Mouse (Mus musculus) megakaryocyte-erythroid progenitor cell, adult 5-6 weeks (primary cell): ENCODE data around the gene Nup155. TPM values are rescaled to one million over a fixed set of nuclear protein-coding genes. Genes with fewer than 3 reads are reported as not detected.
A peak's percentile ranks its signal among the peaks of the same experiment; 100 is the strongest.
"Not testable (repeated sequence)": the region's sequence is repeated elsewhere in the genome, so short reads cannot be mapped to it uniquely, and the experiment has no call there.

Experiments used
- ATAC-seq: replicated peaks from 2 replicates; pipeline ENCODE4 v1.8.0; 2016; ENCODE audit warnings: mild to moderate bottlenecking, inconsistent platforms; ENCODE audit not compliant: severe bottlenecking, poor library complexity, low FRiP score, low TSS enrichment
- total RNA-seq, 2 experiments: library from RNA; stranded (forward) in 1 of 2; stranded (reverse) in 1 of 2; fragments of 200-1000, 215-1000 nt in 1 of 2; fragments of >200 nt in 1 of 2; fragmentation: Nextera tagmentation in 1 of 2; gene quantifications; 2 replicates each; pipeline ENCODE4 v1.2.3; 2014 to 2017

Gene Nup155
- 85.9 and 100 TPM in 2 replicates for total RNA-seq (2014; fragmentation: Nextera tagmentation)
- 63.5 and 96.5 TPM in 2 replicates for total RNA-seq (2017)

GRCm38 (mm10) chr15:8108966-8109743, at the start of gene Nup155:
TSS of gene Nup155 (plus strand) at chr15:8109273.
- ATAC-seq, result peak; percentile 95

DNA sequence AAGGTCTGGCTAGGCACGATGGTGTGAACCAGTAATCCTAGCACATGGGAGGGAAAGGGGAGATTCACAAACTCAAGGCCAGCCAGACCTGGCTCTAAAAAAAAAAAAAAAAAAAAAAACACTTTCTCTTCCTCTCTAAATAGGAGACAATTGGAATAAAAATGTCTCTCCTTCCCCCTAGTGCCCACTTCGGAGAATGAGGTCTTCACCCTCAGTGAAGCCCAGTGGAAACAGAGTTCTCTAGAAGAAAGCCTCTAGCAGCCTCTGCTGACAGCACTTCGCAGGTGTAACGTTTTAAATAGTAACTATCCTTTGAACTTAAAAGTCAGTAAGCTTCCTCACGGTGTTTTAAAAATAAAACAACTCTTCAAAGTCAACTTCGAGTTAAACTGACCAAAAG, 43.9 kb upstream of the Nup155 start:
- ATAC-seq, result no peak

DNA sequence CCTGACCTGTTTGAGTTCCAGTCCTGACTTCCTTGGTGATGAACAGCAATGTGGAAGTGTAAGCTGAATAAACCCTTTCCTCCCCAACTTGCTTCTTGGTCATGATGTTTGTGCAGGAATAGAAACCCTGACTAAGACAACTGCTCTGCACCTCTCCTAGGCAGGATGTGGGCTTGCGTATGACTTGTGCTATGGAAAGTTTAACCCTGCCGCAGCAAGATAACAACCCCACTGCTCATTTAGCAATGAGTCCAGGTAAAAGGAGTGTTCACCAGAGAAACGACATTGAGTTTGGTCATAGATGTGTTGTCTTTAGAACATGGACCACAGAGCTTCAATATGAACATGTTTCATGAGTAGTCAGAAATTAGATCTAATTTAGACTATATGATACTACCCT, 35.9 kb upstream of the Nup155 start:
- not testable (repeated sequence) for ATAC-seq

GRCm38 (mm10) chr15:8082139-8082538, 26.9 kb upstream of the Nup155 start:
- no peak for ATAC-seq

DNA sequence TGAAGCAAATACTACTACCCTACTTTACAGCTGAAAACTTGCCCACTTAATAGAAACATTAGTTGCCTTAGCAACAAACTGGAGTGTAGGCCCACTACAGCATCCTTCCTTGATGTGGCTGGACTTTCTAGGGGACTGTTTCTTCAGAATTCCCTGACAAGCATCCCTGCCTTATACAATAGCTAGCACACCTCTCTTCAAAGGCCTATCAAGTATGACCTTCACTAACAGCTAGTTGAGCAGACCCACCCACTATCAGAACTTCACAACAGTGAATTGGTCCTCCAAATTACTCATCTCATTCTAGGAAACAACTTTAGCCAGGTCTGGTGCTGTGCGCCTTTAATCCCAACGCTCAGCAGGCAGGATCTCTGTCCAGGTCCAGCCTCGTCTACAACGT, 21.8 kb upstream of the Nup155 start:
- no peak for ATAC-seq

DNA sequence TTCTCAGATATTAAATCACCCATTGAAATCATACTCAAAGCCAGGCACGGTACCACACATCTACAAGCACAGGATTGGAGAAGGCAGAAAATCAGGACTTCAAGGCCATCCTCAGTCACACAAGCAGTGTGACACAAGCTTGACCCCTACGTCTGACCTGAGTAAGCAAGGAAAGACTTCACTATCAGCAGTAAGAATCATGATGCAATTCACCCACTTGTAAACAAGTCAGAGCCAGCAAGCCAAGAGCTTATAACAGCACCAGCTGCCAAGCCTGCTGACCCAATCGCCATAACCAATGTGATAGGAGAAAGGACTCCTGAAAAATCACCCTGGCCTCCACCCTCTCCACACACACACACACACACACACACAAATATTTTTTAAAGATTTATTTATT, 20.4 kb upstream of the Nup155 start:
- no peak for ATAC-seq

- no peak for ATAC-seq
Measured at GRCm38 (mm10) chr15:8090685-8091084, 18.4 kb upstream of the Nup155 start.

DNA sequence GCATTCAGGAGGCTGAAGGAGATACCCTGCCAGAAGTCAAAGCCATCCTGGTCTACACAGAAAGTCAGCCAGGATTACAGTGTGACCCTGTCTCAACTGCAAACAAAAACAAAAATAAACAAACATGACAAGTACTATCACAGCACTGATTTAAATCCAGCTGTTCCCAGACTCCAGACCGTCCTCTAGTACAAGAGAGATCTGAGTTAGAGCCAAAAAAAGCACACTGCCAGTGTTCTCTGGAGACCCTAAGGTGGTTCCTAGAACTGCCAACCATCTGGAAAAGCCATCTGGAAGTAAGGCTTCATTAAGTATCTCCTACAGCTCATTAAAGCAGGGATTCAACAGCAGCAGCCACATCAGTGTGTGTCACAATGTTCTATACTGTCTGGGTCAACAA, 16.4 kb upstream of the Nup155 start:
- not testable (repeated sequence) for ATAC-seq

GRCm38 (mm10) chr15:8097853-8098252, 11.2 kb upstream of the Nup155 start:
- peak; percentile 84 for ATAC-seq

DNA sequence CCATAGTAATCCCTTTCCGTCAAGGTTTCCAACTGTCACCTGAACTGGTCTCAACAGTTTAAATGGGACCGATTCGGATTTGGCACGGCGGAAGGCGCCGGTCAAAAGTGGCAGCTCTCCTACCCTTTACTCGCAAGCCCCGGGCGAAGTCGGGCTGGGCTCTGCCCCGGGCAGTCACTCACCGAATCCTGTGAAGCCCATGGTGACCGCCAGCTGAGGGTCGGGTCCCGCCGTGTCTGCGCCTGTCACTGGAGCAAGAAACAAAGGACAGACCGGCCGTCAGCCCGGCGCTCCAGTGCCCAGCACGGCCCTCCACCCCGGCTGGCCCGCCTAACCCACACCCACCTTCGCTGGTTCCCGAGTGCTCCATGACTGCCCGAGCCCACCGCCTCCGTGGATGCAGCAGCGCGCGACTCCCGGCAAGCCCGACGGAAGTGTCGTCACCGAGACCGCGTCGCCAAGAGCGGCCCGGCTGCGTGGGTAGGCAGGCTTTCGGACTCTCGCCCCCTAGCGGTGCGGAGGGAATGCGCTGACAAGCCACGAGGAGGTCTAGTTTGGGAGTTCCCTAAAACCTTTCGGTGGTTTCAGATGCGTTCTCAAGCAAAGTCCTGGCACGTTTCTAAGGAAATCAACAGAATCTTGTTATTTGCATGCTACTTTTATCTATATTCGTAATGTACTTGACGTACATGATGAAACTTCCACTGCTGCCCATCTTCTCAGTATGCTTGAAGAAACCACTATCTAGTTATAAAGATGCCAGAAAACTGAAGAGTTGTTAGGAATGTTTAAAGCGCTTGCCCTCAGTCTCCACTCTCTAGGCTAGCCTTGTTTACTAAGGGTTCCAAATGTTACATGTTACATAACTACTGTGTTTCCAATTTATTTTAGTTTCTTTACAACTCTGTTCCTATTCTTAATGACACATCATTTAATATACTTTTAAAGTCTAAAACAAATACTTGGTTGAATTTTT, 10.0 kb upstream of the Nup155 start, which contains the start of gene Wdr70:
Gene Wdr70, minus strand, starts transcription at position 436 of the 976 bp plus-strand sequence.
- ATAC-seq, result peak; percentile 97

DNA sequence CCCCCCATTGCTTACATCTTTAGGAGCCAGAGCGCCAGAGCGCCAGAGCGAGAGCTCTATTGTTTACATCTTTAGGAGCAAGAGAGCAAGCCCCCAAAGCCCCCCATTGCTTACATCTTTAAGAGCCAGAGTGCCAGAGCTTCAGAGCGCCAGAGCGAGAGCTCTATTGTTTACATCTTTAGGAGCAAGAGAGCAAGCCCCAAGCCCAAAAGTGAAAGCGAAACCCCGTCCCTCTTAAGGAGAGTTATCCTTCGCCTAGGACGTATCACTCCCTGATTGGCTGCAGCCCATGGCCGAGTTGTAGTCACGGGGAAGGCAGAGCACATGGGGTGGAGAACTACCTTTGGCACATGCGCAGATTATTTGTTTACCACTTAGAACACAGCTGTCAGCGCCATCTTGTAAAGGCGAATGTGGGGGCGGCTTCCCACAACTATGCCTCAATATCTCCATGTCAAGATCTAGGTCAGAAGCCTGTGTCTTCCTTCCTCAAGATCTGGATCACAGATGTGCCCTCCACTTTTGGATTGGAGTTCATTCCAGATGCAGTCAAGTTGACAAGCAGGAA, 7.0 kb upstream of the Nup155 start:
- not testable (repeated sequence) for ATAC-seq

DNA sequence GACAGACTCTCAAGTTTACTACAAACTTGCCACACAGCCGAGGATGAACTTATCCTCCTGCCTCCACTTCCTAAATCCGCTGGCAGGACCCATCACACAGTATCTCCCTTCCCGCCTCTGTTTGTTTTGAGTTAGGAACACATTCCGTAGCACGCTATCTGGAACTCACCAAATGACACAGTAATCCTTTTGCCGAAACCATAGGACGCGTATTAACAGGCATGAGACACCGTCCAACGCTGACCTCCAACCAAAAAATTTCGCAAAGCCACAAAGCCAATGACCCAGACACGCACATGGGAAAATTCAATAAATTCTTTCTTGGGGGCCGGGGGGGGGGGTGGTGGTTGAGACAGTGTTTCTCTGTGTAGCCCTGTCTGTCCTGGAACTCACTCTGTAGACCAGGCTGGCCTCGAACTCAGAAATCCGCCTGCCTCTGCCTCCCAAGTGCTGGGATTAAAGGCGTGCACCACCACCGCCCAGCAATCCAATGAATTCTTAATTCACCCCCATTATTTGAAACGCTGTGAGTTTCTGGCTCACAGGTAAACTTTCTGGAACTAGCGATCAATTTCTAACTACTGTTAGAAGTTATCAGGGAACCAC, 610 bp upstream of the Nup155 start:
- ATAC-seq, result no peak

- no peak for ATAC-seq
Measured at GRCm38 (mm10) chr15:8109782-8110181, 709 bp downstream of the Nup155 start.

DNA sequence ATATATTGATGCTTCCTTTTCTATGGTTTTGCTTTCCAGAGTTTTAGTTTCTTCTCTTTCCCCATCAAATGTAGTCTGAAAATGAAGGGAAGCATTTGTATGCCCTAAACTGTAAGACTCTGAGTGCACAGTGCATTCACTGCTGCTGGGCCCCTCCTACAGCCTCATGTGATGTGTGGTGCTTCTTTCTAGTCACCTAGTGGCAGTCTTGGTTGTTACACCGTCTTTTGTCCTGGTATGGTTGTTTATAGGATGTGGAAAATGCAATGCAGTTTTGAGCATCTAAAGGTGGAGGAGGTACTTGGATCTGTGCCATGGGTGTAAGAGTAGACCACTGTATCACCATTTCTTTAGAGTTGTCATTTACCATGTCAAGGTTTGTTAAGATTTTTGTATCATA, 20.2 kb downstream of the Nup155 start:
- peak; percentile 84 for ATAC-seq

GRCm38 (mm10) chr15:8131268-8131667, 22.2 kb downstream of the Nup155 start:
- no peak for ATAC-seq

DNA sequence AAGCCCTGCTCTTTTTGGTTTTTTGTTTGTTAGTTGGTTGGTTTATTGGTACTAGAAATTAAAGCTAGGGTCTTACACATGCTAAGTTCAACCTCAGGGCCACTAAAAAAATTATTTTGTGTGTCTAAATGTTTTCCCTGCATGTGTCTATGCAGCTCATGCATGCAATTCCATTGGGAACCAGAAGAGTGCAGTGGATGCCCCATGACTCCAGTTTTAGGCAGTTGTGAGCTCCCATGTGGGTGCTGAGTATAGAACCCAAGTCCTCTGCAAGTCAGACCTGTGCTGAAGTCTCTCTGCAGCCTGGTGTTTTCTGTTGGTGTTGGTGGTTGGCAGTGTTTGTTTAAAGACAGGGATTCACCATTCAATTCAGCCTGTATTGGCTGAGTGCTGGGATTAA, 22.7 kb downstream of the Nup155 start:
- no peak for ATAC-seq

GRCm38 (mm10) chr15:8135606-8136005, 26.5 kb downstream of the Nup155 start:
- ATAC-seq, result no peak

- no peak for ATAC-seq
Measured at GRCm38 (mm10) chr15:8161841-8162240, 52.8 kb downstream of the Nup155 start.

- peak; percentile 97 for ATAC-seq
Measured at GRCm38 (mm10) chr15:8168591-8169265, 59.7 kb downstream of the Nup155 start, which contains the start of gene Cplane1. TSS of gene Cplane1 (plus strand) at chr15:8169106.
